Mouse (Mus musculus) kidney, adult 10 weeks (tissue): ENCODE data around the gene Htra3. TPM values are rescaled to one million over a fixed set of nuclear protein-coding genes. Genes with fewer than 3 reads are reported as not detected.

Experiments used
- polyA plus RNA-seq: library from polyadenylated mRNA; stranded (reverse); fragments of 350-450 nt; fragmentation: Illumina TruSeq; extraction: RNeasy Lipid Tissue Mini Kit (QIAGEN cat#74804); gene quantifications from one replicate; pipeline ENCODE4 v1.2.3, GENCODE M21; 2014; ENCODE audit warnings: low read depth, low replicate concordance

Htra3 gene
- polyA plus RNA-seq: not detected

DNA sequence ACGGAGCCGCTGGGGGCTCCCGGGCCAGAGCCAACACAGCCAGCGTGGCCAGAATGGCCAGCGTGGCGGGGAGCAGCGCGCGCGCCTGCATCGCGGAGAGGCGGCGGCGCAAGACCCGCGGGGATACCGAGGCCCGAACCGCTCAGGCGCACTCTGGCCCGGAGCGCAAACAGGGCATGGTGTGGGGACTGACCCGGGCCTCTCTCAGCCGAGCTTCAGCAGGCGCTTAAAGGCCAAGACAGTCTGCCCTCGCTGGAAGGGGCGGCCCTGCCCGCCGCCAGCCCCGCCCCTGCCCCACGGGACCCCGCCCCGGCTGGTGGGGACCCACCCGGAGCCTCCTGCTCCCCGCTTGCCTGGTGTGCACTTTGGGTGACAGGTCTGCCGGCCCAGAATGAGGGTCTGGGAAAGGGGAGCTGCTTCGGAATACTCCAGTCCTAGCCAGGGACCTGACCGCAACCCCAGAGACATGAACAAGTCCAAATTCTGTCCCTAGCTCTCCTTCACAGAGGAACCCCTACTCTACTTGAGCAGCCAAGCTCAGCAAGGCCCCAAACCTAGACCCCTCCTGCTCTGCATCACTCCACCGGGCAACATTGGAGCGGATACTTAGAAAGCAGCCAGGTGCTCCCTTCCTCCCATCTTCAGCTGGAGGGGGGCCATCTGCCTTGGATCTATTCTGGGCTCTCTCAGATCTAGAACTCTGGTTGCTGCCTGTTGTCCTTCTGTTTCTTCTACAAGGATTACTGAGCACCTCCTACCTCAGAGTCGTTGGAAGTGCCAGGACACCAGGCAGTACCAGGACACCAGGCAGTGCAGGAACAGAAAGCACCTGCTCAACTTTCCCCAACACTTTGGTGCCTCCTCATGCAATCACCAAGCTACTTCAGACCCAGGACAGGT, at the start of gene Htra3:
Gene Htra3 (minus strand): TSS at position 527 of the 900 bp plus-strand sequence.

Other genes starting within 250 kb of the Htra3 start
- not detected for gene Cpz, start 154.1 kb downstream of the Htra3 start, polyA plus RNA-seq
- gene Trmt44, start 104.7 kb downstream of the Htra3 start, polyA plus RNA-seq: 1.6 TPM
- 29.4 TPM for gene Acox3, start 96.7 kb downstream of the Htra3 start, polyA plus RNA-seq
- gene Sh3tc1, start 60.2 kb upstream of the Htra3 start, polyA plus RNA-seq: 0.81 TPM
- gene Ablim2, start 78.1 kb upstream of the Htra3 start, polyA plus RNA-seq: 0.12 TPM
- gene Afap1, start 213.5 kb upstream of the Htra3 start, polyA plus RNA-seq: 6.8 TPM